Mouse (Mus musculus) kidney, adult 9 months (tissue): ENCODE measurements around the gene Pgpep1.

Experiments
- DNase-seq: peaks from one replicate; pipeline ENCODE4 v3.0.0; 2022

The Pgpep1 gene

DNA sequence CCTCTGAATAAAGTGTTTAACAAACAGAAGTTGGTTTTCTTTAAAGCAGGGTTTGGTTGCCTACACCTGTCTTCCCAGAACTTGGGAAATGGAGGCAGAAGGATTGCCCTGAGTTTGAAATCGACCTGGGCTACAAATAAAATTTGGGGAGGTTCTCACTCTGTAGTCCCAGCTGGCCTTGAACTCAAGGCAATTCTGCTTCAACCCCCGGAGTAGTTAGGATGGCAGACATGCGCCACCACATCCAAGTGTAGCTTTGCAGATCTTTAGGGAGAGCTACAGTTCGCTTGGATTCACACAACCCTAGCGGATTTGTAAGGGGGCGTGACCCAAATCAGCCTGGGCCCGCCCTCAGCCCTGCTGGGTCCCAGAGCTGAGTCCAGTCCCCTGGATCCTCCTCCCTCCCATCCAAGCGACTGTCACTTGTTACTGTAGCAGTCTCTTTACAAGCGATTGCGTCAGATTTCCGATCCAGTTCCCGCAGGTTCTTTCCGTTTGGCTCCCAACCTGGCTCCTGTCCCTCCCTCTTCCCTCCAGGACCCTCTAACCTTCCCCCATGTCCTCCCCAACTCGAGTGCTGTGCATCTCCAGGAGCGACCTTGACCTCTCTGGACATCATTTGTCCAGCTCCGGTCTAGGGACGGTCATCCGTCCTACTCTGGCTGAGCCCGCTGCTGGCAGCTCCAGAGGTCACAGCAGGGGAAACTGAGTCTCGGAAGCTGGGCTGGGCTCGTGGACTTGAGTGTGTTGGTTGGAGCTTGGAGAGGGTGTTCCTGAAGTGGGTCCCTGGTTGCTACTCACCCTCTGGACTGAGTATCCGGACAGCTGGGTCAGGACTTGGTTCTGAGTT lies 29.4 kb downstream of the Pgpep1 start:
- peak; percentile 88 for DNase-seq

DNA sequence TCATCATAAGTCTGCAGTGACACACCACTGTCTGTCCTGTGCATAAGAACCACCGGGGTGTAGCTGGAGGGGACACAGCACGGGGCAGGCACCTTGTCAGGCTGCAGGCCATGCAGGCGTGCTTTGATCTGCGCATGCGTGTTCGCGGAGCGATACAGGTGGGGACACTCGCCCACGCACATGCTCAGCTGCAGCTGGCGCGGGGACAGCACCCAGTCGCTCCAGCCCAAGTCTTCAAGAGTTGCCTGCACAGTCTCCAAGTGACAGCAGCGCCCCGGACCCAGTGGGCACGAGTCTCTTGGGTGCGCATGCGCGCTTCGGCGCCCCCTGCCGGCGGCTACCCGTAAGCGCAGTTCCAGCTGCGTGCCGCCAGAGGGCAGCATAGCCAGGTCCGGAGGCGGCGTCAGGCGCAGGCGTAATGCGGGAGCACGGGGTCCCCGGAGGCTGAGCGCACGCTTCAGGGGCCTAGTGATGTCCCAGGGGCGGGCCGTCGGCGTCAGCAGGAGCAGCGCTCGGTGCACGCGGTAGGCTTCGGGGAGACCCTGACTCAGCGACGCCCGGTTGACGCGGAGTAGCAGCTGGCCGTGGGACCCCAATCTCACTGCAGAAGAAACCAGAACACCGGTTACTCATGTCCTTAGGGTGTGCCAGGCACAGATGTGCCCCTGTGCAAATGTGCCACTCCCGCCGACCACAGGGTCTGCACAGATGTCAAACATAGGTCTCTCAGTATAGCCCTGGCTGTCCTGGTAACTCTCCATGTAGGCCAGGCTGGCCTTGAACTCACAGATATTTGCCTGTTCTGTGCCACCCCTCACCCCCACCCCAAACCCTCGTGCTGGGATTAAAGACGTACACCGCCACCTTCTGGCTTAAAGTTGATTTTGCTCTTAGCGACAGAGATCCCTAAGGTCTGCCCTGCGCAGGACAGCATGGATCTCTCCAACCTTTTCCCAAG lies 30.3 kb downstream of the Pgpep1 start:
- DNase-seq: peak; percentile 91

DNA sequence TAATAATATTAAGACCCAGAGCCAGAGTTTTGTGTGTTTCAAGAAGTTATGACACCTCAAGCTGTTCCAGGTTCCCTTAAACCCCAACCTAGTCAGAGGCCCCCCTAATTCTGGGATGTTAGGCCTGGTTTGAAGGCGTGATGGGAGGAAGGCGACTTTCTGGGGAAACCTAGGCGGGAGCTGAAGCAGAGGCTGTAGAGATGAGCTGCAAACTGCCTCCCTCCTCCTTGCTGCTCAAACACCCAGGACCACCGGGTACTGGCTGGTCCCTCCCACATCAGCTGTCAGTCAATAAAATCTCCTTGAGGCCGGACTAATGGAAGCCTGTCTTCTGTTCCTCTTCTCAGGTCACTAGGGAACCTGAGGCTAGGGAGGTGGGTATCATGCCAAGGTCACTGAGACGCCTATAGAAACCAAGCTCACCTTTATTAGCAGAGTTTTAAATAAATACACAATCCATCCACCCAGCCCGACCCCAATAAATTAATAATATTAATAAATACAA lies 31.1 kb downstream of the Pgpep1 start:
- no peak for DNase-seq

DNA sequence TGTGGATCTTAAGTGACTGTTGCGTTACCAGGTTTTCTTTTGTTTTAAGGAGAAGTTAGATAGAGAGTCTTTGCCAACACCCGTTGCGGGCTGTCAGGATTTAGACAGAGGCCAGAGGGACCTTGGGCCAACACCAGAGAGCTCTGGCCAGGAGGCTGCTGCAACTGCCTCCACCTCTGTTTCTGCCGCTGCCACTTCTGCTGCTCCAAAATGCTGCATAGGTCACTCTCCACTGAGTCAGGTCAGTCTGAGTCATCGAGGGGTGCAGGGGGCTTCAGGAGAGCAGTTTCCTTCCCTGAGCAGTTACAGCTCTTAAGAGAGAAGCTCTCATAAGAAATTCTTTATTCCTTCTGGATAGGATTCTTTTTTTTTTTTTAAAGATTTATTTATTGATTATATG lies 33.1 kb downstream of the Pgpep1 start:
- DNase-seq: no peak

DNA sequence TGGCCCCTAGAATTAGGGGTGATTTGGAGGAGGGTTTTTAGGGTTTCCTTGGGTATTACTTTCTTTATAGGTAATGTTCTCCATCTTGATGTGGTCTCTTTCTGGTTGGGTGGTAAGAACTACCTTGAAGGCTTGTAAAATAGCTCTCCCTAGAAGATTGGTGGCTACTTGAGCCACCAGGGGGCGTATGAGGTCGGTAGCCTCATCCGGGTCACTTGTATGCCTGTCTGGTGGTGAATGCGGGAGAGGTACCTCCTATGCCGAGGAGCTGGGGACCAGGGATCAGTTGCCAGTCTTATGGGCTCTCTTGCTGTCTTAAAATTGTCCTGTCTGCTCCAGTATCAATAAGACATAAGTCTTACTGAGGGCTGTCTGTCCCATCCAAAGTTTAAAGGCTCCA lies 35.1 kb downstream of the Pgpep1 start:
- peak; percentile 79 for DNase-seq

DNA sequence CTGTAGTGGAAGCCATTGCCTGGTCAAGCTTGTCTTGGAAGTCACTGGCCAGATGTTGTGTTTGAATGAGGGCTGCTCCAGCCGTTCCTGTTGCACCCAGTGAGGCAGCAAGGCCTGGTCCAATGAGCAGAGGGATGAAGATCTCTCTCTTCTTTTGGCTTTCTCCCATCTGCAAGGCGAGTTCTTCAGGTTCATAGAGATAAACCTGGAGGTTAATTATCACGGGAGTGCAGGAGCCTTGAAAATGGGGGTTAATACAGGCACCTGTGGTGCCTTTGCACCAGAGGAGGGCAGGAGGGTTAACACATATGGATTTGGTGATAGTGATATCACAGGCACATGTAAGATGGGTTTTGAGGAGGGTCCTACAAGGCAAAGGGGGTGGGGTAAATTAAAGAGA lies 38.0 kb downstream of the Pgpep1 start:
- no peak for DNase-seq

DNA sequence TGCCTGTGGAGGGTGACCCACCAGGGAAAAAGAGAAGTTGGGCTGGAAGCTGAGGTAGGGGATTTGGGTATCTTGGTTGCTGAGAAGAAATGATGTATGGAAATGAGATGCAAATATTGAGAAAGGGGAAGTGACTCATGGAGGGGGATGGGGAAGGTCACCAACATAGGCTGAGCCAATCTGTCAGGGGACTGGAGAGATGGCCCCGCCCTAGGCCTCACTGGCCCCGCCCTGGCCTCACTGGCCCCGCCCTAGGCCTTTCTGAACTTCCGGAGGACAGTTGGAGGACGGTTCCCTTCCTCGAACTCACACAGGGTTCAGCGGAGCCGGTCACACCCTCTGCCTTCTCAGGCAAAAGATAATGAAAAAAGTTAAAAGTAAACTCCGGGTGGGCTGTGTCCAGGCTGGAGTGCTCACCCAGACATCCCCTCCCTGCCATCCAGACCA lies 41.3 kb downstream of the Pgpep1 start:
- DNase-seq: no peak

DNA sequence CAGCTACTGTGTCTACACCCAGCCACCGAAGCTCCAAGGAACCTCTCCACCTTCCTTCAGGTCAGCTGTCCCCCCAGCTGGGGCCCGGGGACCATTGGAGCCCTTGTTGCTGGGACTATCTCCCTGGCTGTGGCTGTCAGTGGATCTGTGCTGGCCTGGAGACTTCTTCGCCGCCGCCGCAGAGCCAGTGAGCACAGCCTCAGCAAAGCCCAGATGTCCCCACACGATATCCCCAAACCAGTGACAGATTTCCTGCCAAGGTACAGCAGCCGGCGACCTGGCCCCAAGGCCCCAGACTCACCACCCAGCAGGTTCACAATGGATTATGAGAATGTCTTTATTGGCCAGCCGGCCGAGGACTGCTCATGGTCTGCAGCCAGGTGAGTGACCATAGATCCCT lies 42.2 kb downstream of the Pgpep1 start:
- DNase-seq: no peak

DNA sequence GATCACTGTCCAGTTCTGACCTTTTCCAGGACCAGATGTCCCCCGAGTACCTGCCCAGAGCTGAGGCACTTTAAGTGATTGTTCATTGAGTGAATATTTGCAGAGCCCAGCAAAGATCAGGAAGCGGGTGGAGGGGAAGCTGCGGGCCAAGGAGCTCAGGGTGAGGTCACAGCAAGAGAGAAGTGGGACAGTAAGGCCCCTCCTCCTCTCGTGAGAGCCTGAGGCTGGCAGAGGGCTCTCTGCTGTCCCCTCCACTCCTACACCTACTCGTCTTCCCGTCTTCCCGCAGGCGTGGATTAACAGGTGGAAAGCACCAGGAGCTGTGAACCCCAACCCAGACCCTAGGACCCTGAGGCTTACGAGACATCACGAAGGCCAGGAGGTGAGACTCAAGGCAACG lies 43.5 kb downstream of the Pgpep1 start:
- no peak for DNase-seq

DNA sequence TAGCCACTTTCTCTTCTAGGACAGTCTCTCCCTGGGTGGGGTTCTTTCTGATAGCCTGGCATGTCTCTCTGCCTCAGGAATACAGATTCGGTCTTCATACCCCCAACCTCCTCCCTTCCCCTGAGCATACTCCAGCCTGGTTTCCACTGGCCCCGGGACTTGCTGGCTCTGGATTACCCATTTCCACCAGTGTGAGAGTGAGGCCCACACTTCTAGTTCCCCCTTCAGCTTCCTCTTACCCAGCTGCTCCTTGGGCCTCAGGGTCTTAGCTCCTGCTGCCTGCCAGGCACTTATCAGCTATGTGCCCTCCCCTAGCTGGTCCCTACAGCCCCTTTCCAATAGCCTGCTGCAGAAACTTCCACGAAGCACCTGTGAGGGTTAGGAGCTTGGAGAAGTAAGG lies 44.3 kb downstream of the Pgpep1 start, which contains the start of gene Lrrc25:
Lrrc25 (plus strand) TSS at position 262 of the 400 bp plus-strand sequence.
- no peak for DNase-seq

DNA sequence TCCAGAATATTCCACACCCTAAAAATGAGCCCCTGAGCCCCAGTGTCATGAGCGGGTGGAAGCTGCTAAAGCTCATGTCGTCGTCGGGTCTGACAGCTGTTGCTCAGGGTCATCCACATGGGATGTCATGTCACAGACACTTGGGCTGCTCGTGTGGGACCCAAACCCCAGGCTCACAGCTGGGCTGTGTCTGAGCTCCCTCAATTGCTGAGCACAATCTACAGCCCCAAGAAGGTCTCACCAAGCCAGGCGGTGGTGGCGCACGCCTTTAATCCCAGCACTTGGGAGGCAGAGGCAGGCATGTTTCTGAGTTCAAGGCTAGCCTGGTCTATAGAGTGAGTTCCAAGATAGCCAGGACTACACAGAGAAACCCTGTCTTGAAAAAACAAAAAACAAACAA lies 44.9 kb downstream of the Pgpep1 start:
- no peak for DNase-seq

DNA sequence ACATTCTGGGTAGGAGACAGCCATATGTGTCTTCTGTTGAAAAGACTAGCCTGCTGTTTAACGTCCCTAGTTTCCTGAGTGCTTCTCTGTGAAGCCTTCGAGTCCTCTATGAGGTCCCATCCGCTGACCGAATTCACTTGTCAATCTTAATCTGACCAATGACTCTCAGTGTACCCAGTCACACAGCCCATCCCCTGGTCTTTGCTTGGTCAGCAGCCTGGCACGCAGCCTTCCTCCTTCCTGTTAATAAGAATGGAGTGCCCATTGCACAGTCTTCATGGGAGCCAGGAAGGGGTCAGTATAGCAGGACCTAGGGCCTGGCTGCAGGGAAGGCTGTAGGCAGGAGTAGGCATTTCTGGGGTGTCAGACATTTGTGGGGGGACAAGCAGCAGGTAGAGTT lies 45.7 kb downstream of the Pgpep1 start:
- no peak for DNase-seq

DNA sequence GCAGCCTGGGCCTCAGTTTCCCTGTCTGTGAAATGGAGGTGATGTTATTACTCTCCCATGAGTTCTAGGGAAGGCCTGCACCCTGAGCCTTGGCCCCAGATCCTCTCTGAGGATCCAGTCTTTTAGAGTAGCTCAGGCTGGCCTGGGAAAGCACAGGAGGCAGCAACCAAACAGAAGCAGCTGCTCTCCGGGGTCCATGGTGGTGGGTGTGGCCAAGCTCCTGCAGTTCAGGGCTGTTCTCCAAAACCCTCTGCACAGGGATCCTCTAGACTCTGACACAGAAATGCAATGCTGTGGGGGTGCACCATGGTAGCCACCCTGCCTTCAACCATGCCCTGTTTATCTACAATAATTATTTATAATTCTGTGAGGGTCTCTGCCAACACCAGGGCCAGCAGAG lies 46.4 kb downstream of the Pgpep1 start:
- DNase-seq: no peak

DNA sequence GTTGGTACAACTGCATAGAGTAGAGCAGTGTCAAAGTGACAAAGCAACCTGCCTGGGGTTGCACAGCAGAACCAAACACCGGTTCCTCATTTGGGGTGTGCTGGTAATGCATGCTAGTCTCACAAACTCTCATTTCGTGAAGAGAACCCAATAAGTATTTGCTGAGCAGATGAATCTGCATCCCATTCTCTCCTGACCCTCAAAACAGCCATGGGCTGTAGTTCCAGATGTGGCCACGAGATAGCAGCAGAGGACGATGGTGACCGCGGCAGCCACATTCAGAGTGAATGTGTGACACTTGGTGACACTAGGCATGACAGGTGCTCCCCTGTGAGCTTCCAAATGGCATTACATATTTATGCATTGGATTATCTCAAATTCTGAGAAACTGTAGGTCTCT lies 48.3 kb downstream of the Pgpep1 start:
- DNase-seq: peak; percentile 89

DNA sequence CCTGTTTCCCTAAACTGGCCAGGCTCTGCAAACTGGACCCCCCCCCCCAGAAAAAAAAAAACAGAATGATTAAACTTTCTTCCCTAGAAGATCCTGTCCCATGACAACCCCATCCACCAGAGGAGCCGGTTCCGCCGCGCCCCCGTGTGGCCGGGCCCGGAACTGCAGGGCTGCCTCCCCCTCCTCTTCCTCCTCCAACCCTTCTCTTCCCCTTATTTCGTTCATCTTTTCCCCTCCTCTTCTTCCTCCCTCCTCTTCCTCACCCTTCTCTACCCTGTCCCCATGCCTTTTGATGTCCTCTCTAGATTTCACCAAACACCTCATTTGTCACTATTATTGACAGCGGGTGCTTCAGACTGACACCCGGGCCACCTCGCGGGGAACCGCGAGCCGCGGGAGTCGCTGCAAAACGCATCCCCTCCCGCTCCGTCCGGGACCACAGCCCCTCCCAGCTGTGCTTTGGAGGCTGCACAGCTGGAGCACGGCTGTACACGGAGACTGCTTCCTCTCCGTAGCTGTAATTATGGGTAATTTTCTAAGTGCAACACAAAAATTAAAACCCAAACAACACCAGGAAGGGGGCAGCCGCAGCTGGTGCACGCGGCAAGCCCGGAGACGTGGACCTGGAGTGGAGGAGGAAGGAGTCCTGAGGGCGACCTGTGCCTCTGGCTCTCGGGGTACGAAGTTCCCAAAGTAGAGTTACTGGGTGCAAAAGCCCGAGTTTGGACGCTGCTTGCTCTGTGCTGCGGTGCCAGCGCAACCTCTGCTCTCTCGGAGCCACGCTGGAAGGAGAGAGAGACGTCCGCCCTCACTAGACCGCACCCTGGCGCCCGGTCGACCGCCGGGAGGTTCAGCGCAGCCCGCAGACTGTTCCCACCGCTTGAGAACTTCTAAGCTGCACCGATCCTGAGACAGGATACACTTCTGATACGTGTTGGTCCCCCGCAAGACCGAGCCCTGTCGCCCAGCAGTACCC lies 49.1 kb downstream of the Pgpep1 start:
- peak; percentile 78 for DNase-seq

DNA sequence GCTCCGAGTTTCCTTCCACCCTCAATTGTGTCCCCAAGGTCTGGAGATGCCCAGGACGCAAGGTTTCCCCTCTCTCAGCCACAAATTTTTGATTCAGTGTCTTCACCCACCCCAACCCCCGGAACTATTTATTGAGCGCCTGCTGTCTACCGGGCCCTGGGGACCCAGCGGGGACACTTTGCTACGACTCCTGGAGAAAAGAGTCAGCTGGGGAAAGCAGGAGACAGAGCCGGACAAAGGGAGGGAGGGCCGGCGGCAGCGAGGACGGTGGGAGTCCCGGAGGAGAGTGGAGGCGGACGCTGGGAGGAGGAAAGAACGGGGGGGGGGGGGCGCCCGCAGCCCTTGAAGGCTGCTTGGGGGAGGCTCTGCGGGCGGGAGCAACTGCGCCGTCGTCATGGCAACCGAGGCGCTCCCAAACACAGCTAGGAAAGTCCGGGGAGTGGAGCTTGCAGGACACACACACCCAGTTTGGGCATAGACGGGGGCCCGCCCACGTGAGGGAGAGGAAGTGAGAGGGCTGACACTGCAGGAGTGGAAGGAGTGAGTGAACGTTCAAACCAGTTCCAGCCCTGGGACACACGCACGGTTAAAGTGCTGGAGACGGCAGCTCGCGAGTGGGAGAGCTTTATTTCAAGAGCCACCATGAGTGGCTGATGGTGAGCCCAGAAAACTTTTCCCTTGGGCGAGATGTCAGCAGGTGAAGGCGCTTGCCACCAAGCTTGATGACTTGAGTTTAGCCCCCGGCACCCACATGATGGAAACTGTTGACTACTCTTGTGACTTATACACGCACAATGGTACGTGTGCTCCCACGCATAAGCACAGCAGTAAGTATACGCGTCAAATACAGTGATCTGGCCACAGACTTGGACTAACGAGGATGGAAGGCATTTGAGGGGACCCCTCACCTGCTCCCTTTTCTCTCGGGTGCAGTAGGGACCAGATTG lies 50.1 kb downstream of the Pgpep1 start:
- peak; percentile 89 for DNase-seq

DNA sequence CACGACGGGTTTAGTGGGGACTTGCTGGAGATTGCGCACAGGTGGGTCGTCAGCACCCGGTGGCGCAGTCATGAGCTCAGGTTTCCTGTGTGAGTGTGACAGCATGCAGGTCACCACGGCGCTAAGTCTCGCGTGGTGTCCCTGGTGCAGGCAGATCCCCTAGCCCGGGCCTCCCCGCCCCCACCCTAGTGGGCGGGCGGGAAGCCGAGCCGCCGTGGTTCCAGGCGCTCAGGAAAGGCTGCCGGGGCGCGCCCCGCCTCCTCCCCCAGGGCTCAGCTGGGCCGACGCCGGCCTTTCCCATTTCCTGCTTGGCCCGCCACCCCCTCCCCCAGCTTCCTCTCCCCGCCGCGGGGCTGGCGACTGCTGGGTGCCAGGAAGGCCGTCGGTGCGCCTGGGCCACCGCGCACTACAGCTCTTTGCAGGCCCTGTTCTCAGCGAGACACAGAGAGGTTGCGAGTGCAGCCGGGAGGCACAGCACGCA lies 50.8 kb downstream of the Pgpep1 start:
- DNase-seq: peak; percentile 87

DNA sequence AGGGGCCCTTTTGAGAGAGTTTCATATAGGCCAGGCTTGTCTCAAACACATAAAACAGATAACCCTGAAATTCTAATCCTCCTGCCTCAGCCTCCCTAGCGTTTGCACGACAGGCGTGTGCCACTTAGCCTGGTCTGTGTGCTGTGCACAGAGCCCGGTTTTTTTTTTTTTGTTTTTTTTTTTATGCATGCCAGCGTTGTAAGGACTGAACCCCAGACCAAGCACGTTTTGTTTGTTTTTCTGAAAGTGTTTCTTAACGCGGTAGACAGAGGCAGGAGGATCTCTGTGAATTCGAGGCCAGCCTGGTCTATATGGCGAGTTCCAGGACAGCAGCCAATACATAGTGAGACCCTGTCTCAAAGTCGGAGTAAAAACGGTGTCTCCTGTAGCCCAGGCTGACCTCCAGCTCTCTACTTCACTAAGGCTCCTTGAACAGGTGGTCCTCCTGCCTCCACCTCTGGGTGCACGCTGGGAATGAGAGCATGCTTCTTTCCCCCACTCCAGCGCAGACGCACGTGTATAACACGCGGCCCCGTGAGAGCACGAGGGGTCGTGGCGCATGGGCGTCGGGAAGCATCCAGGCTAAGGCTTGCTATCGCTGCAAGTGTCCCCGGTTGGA lies 51.3 kb downstream of the Pgpep1 start, which contains the start of gene Ssbp4:
Ssbp4 (minus strand) TSS at position 124 of the 619 bp plus-strand sequence.
- no peak for DNase-seq

DNA sequence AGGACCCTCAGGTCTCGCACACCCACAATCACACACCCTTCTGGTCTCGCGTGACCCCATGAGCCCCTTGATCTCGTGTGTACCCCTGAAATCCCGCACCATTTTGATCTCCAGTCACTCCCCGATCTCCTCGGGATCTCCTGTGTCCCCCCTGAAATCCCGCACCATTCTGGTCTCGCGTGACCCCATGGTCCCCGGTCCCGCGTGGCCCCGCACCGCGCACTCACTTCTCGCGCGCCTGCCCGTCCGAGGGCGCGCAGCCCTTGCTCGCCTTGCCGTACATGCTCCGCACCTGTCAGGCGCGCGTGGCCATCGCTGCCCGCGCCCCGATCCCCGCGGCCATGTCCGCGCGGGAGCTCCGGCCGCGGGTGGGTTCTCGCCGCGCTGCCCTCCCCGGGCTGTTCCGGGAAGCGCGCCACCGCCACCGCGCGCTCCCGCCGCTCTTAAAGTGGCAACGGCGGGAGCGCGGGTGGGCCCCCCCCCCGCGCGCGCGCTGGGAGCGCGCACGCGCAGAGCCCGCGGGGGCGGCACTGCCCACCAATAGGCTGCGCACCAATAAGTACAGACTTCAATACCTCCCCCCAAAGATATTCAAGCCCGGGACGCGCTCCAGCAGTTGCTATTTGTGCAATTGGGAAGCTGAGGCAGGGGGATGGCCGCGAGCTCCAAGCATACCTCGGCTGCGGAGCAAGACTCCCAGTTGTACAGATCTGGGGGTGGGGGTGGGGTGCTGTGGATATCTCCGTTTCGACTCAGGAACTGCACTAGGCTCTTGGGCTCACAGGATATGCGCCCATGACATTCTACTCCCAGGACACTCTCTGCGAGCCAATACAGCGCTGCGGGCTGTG lies 52.1 kb downstream of the Pgpep1 start:
- no peak for DNase-seq

DNA sequence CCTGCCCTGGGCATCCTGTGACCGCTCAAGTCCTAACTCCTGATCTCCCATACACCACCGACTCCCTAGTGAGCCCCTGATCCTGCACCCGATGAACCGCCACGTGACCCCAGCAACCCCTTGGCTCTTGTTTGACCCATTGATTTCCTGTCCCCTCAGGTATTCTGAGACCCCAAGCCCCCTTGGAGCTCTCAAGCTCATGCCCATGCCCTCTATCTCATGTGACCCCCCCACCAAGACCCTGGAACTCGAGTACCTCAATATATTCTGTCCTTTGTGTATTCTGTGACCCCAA lies 52.6 kb downstream of the Pgpep1 start:
- DNase-seq: no peak
